Mouse (Mus musculus) neural tube, embryonic 11.5 days (tissue): ENCODE measurements around the gene Btrc. TPM values are rescaled to one million over a fixed set of nuclear protein-coding genes. Genes with fewer than 3 reads are reported as not detected.

Source experiments
- ATAC-seq: fragments of 200-750 bp; cut with Nextera tagmentation; 2 replicates; pipeline ENCODE4 v1.8.0; 2017; ENCODE audit warnings: moderate number of reproducible peaks, mild to moderate bottlenecking, moderate TSS enrichment, moderate library complexity; ENCODE audit not compliant: insufficient read depth, low FRiP score, low TSS enrichment
- DNase-seq: peaks from one replicate; pipeline ENCODE4 v3.0.0-alpha.2; 2015; ENCODE audit warnings: low spot score
- H3K27ac ChIP-seq: fragments of 300-500 bp; sonication (generic); 2 replicates; pipeline ENCODE4 v1.5.1; 2014; ENCODE audit warnings: low read depth, mild to moderate bottlenecking, low read length
- H3K27me3 ChIP-seq: fragments of 300-500 bp; sonication (generic); 2 replicates; pipeline ENCODE4 v1.6.1; 2014; ENCODE audit warnings: mild to moderate bottlenecking, low read length, mixed read lengths; ENCODE audit not compliant: control insufficient read depth, insufficient read depth
- H3K36me3 ChIP-seq: fragments of 300-500 bp; sonication (generic); 2 replicates; pipeline ENCODE4 v1.6.1; 2014; ENCODE audit warnings: mild to moderate bottlenecking, low read length, moderate library complexity, mixed read lengths; ENCODE audit not compliant: control insufficient read depth, insufficient read depth
- H3K4me1 ChIP-seq: fragments of 300-500 bp; sonication (generic); 2 replicates; pipeline ENCODE4 v1.6.1; 2014; ENCODE audit warnings: low read length, mixed read lengths; ENCODE audit not compliant: control insufficient read depth, insufficient read depth
- H3K4me2 ChIP-seq: fragments of 300-500 bp; sonication (generic); 2 replicates; pipeline ENCODE4 v1.6.1; 2014; ENCODE audit warnings: low read depth, mild to moderate bottlenecking, moderate library complexity
- H3K4me3 ChIP-seq: fragments of 300-500 bp; sonication (generic); 2 replicates; pipeline ENCODE4 v1.5.1; 2014; ENCODE audit warnings: low read depth, low read length
- H3K9ac ChIP-seq: fragments of 300-500 bp; sonication (generic); 2 replicates; pipeline ENCODE4 v1.6.1; 2014; ENCODE audit warnings: mild to moderate bottlenecking, low read length
- H3K9me3 ChIP-seq: fragments of 300-500 bp; sonication (generic); 2 replicates; pipeline ENCODE4 v1.6.1; 2016; ENCODE audit warnings: low read length; ENCODE audit not compliant: control insufficient read depth
- WGBS: fragments of 180-500 bp; shearing (Covaris S2); extraction: QIAGEN DNeasy Blood & Tissue Kit; methylation state at CpG from one replicate; pipeline ENCODE4 v1.1.7; 2014; 5-methylcytosine and 5-hydroxymethylcytosine counted together
- polyA plus RNA-seq: library from polyadenylated mRNA; unstranded; fragments of >200 nt; fragmentation: Nextera tagmentation; extraction: Ambion mirVana; gene quantifications from 2 replicates; pipeline ENCODE4 v1.2.1, GENCODE M21; 2014

Btrc gene
- polyA plus RNA-seq: 64.7 and 68.4 TPM in 2 replicates

- peak within 1 kb of the TSS; percentile 71 for H3K4me2 ChIP-seq
- WGBS: under 1% methylated on average over 42 of the region's 42 CpGs
- H3K9ac ChIP-seq: peak within 1 kb of the TSS; percentile 70
- peak within 1 kb of the TSS; percentile 89 for H3K27ac ChIP-seq
- DNase-seq (peak; percentile 100), ATAC-seq (peak; percentile 97)
- H3K9me3 ChIP-seq: no peaks in the 10 kb centered on the region
- H3K4me1 ChIP-seq: peaks cover 6% of the 10 kb centered on the region
- H3K4me3 ChIP-seq: peak within 1 kb of the TSS; percentile 73
- no peaks in the 10 kb centered on the region for H3K27me3 ChIP-seq
- H3K36me3 ChIP-seq: no peaks in the 10 kb centered on the region
Measured at GRCm38 (mm10) chr19:45363384-45363926, at the start of gene Btrc. Gene Btrc (plus strand): TSS chr19:45363734.

GRCm38 (mm10) chr19:45317473-45317882, 46.1 kb upstream of the Btrc start:
- Histone ChIP-seq H3K9ac (peak overlapping the region; percentile 38; the same call in 1 of the 2 replicates), H3K9me3 (no peaks in the 10 kb centered on the region), H3K4me1 (peaks cover 6% of the 10 kb centered on the region), H3K4me3 (no peak overlapping the region), H3K36me3 (no peaks in the 10 kb centered on the region), H3K27me3 (0 out of 2 replicates have a peak, but pooled peaks cover 2% of the 10 kb centered on the region), H3K27ac (peak overlapping the region; percentile 57), H3K4me2 (peak overlapping the region; percentile 20; the same call in 1 of the 2 replicates)
- ATAC-seq: no peak
- DNase-seq: peak; percentile 51
- WGBS: 29% methylated on average over 13 of the region's 13 CpGs

GRCm38 (mm10) chr19:45321062-45321461, 42.5 kb upstream of the Btrc start:
- no peak for ATAC-seq
- no peak overlapping the region for H3K4me3 ChIP-seq
- H3K27me3 ChIP-seq: no peaks in the 10 kb centered on the region
- no peaks in the 10 kb centered on the region for H3K9me3 ChIP-seq
- no peak overlapping the region for H3K9ac ChIP-seq
- H3K36me3 ChIP-seq: no peaks in the 10 kb centered on the region
- no peaks in the 10 kb centered on the region for H3K4me1 ChIP-seq
- H3K4me2 ChIP-seq: no peak overlapping the region
- 74% methylated on average over 5 of the region's 5 CpGs for WGBS
- no peak overlapping the region for H3K27ac ChIP-seq
- no peak for DNase-seq

GRCm38 (mm10) chr19:45329039-45329438, 34.5 kb upstream of the Btrc start:
- H3K9ac ChIP-seq: no peak overlapping the region

GRCm38 (mm10) chr19:45329748-45330298, 33.7 kb upstream of the Btrc start:
- WGBS: 8% methylated on average over 24 of the region's 24 CpGs
- ATAC-seq: peak; percentile 27; the same call in 1 of the 2 replicates

More at GRCm38 (mm10) chr19:45329039-45329438, 34.5 kb upstream of the Btrc start:
- H3K4me1 ChIP-seq: 0 out of 2 replicates have a peak, but pooled peaks cover 3% of the 10 kb centered on the region
- no peak for ATAC-seq
- DNase-seq: no peak
- 36% methylated on average over 3 of the region's 3 CpGs for WGBS
- H3K4me2 ChIP-seq: no peak overlapping the region
- H3K27ac ChIP-seq: 0 out of 2 replicates have a peak overlapping the region, but pooled peaks have one; percentile 0
- H3K27me3 ChIP-seq: peaks cover 3% of the 10 kb centered on the region; the same call in 1 of the 2 replicates
- no peaks in the 10 kb centered on the region for H3K36me3 ChIP-seq
- no peak overlapping the region for H3K4me3 ChIP-seq
- no peaks in the 10 kb centered on the region for H3K9me3 ChIP-seq

GRCm38 (mm10) chr19:45336718-45337117, 26.8 kb upstream of the Btrc start:
- no peaks in the 10 kb centered on the region for H3K36me3 ChIP-seq
- no peak overlapping the region for H3K4me2 ChIP-seq
- 75% methylated on average over 6 of the region's 6 CpGs for WGBS
- ATAC-seq (no peak), DNase-seq (no peak)
- H3K4me3 ChIP-seq: no peak overlapping the region
- H3K9me3 ChIP-seq: no peaks in the 10 kb centered on the region
- H3K27ac ChIP-seq: no peak overlapping the region
- H3K4me1 ChIP-seq: no peaks in the 10 kb centered on the region
- H3K27me3 ChIP-seq: no peaks in the 10 kb centered on the region
- H3K9ac ChIP-seq: no peak overlapping the region

More at GRCm38 (mm10) chr19:45329748-45330298, 33.7 kb upstream of the Btrc start:
- peak overlapping the region; percentile 36; the same call in 1 of the 2 replicates for H3K27ac ChIP-seq
- peak overlapping the region; percentile 19; the same call in 1 of the 2 replicates for H3K4me2 ChIP-seq
- H3K27me3 ChIP-seq: peaks cover 3% of the 10 kb centered on the region; the same call in 1 of the 2 replicates
- DNase-seq: peak; percentile 48
- no peaks in the 10 kb centered on the region for H3K9me3 ChIP-seq
- no peak overlapping the region for H3K9ac ChIP-seq
- no peaks in the 10 kb centered on the region for H3K36me3 ChIP-seq
- H3K4me3 ChIP-seq: no peak overlapping the region
- 0 out of 2 replicates have a peak, but pooled peaks cover 3% of the 10 kb centered on the region for H3K4me1 ChIP-seq

- Histone ChIP-seq H3K4me3 (no peak overlapping the region), H3K4me2 (no peak overlapping the region), H3K4me1 (no peaks in the 10 kb centered on the region), H3K9me3 (no peaks in the 10 kb centered on the region), H3K27me3 (no peaks in the 10 kb centered on the region), H3K27ac (peak overlapping the region; percentile 9), H3K36me3 (no peaks in the 10 kb centered on the region), H3K9ac (no peak overlapping the region)
- DNase-seq: no peak
- no peak for ATAC-seq
- 52% methylated on average over 10 of the region's 10 CpGs for WGBS
Measured at GRCm38 (mm10) chr19:45338182-45338581, 25.4 kb upstream of the Btrc start.

GRCm38 (mm10) chr19:45343941-45344340, 19.6 kb upstream of the Btrc start:
- no peaks in the 10 kb centered on the region for H3K36me3 ChIP-seq
- H3K27me3 ChIP-seq: no peaks in the 10 kb centered on the region
- 78% methylated on average over 5 of the region's 5 CpGs for WGBS
- no peak overlapping the region for H3K4me2 ChIP-seq
- H3K27ac ChIP-seq: no peak overlapping the region
- no peaks in the 10 kb centered on the region for H3K9me3 ChIP-seq
- H3K9ac ChIP-seq: no peak overlapping the region
- no peak overlapping the region for H3K4me3 ChIP-seq
- no peaks in the 10 kb centered on the region for H3K4me1 ChIP-seq
- ATAC-seq (no peak), DNase-seq (no peak)

GRCm38 (mm10) chr19:45348188-45348587, 15.3 kb upstream of the Btrc start:
- Histone ChIP-seq H3K36me3 (no peaks in the 10 kb centered on the region), H3K4me3 (no peak overlapping the region), H3K9ac (no peak overlapping the region), H3K4me2 (no peak overlapping the region), H3K27me3 (no peaks in the 10 kb centered on the region), H3K9me3 (no peaks in the 10 kb centered on the region), H3K27ac (no peak overlapping the region), H3K4me1 (no peaks in the 10 kb centered on the region)
- no peak for ATAC-seq
- no peak for DNase-seq
- 68% methylated on average over 4 of the region's 4 CpGs for WGBS
